Mouse (Mus musculus): ENCODE data around the gene Cdc42se1.
"Not testable (repeated sequence)": the region's sequence is repeated elsewhere in the genome, so short reads cannot be mapped to it uniquely, and the experiment has no call there.

Gene Cdc42se1

GRCm38 (mm10) chr3:95228148-95228893, at the start of gene Cdc42se1:
TSS of gene Cdc42se1 (plus strand) at chr3:95228732.
- peak; percentile 75 for DNase-seq (ENCODE audit: low read depth)

- DNase-seq (ENCODE audit: low read depth) = no peak
These were observed 49.6 kb upstream of the Cdc42se1 start for GRCm38 (mm10) chr3:95178948-95179347.

GRCm38 (mm10) chr3:95179890-95180289, 48.6 kb upstream of the Cdc42se1 start:
- DNase-seq (ENCODE audit: low read depth) = no peak

- no peak for DNase-seq (ENCODE audit: low read depth)
These were observed 46.7 kb upstream of the Cdc42se1 start for GRCm38 (mm10) chr3:95181841-95182240.

- DNase-seq (ENCODE audit: low read depth) = no peak
These were observed 43.5 kb upstream of the Cdc42se1 start for GRCm38 (mm10) chr3:95184796-95185577.

- no peak for DNase-seq (ENCODE audit: low read depth)
These were observed 42.4 kb upstream of the Cdc42se1 start for GRCm38 (mm10) chr3:95186100-95186499.

GRCm38 (mm10) chr3:95186888-95187287, 41.6 kb upstream of the Cdc42se1 start:
- no peak for DNase-seq (ENCODE audit: low read depth)

GRCm38 (mm10) chr3:95194721-95195135, 33.8 kb upstream of the Cdc42se1 start:
- DNase-seq (ENCODE audit: low read depth) = no peak

- DNase-seq (ENCODE audit: low read depth) = no peak
These were observed 32.8 kb upstream of the Cdc42se1 start for GRCm38 (mm10) chr3:95195772-95196171.

- DNase-seq (ENCODE audit: low read depth) = no peak
These were observed 29.4 kb upstream of the Cdc42se1 start for GRCm38 (mm10) chr3:95199101-95199500.

GRCm38 (mm10) chr3:95200132-95200531, 28.4 kb upstream of the Cdc42se1 start:
- no peak for DNase-seq (ENCODE audit: low read depth)

GRCm38 (mm10) chr3:95200562-95200961, 28.0 kb upstream of the Cdc42se1 start:
- DNase-seq (ENCODE audit: low read depth) = no peak

- DNase-seq (ENCODE audit: low read depth) = no peak
These were observed 24.7 kb upstream of the Cdc42se1 start for GRCm38 (mm10) chr3:95203880-95204279.

- DNase-seq (ENCODE audit: low read depth) = no peak
These were observed 20.2 kb upstream of the Cdc42se1 start for GRCm38 (mm10) chr3:95208286-95208685.

- no peak for DNase-seq (ENCODE audit: low read depth)
These were observed 17.9 kb upstream of the Cdc42se1 start for GRCm38 (mm10) chr3:95210585-95210984.

GRCm38 (mm10) chr3:95212889-95213608, 15.5 kb upstream of the Cdc42se1 start:
- not testable (repeated sequence) for DNase-seq (ENCODE audit: low read depth)

GRCm38 (mm10) chr3:95213609-95213975, 14.9 kb upstream of the Cdc42se1 start:
- no peak for DNase-seq (ENCODE audit: low read depth)

GRCm38 (mm10) chr3:95216655-95217254, 11.8 kb upstream of the Cdc42se1 start:
- DNase-seq (ENCODE audit: low read depth) = no peak

- DNase-seq (ENCODE audit: low read depth) = peak; percentile 85
These were observed 11.0 kb upstream of the Cdc42se1 start, which contains the start of gene Gabpb2 for GRCm38 (mm10) chr3:95217255-95218134. TSS of gene Gabpb2 (minus strand) at chr3:95217916.

- peak; percentile 59 for DNase-seq (ENCODE audit: low read depth)
These were observed 9.9 kb upstream of the Cdc42se1 start for GRCm38 (mm10) chr3:95218466-95219137.

- DNase-seq (ENCODE audit: low read depth) = no peak
These were observed 5.5 kb upstream of the Cdc42se1 start for GRCm38 (mm10) chr3:95223041-95223440.

Measured in c-Kit-positive CD71-positive TER-119-negative erythroid progenitor cells, embryonic 14.5 days (primary cell).